ENCODE assay signal across 11 mouse cellular contexts in the genomic region with DNA sequence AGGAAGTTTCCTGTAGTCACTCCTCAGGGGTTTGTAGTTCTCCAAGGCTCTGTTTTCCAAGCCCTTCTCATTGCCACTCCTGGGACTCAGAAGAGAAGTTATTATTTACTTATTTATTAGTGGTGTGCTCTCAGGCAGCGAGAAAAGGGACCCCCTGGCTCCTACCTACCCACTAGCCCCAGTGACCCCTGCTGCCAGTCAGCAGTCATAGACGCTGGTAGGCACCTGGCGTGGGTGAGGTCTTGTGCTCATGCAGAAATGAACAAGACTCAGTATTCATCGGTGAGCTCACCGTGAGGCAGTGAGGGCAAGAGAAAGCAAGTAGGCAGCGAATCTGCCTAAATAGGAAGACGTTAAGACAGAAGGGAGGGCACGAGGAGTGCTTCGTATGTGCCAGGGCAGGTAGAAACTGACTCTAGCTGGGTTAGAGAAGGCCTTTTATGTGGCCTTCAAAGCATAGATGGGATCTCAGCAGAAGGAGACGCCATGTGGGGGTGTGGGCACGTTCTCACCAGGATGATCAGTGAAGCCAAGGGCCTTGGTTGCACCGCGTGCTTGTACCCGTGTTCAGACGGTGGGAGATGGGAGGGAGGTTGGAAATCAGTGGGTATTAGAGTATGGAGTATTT. TPM values are rescaled to one million over a fixed set of nuclear protein-coding genes. Genes with fewer than 3 reads are reported as not detected.
DNase-seq lines count a peak whose midpoint lies in the region; ATAC-seq and TF ChIP-seq lines count a peak whose summit lies in the region.
"Had no signal": no experiment of that assay in that cellular context is flagged by ENCODE, and none has a peak within 500 bp of the region (broad histone marks: within the 10 kb centered on the region; RNA-seq: fewer than 3 reads in every experiment).

No protein-coding gene starts in this region.

- no peak for TF ChIP-seq EP300 in stomach, postnatal 0 days (optimal IDR thresholded peaks at IDR 0.05)

- no peaks in the 10 kb centered on the region for H3K36me3 ChIP-seq in kidney, postnatal 0 days (ENCODE audit: insufficient read depth, low read length)
- H3K36me3 ChIP-seq in intestine, embryonic 14.5 days (ENCODE audit: control insufficient read depth, insufficient read depth, low read length) = no peaks in the 10 kb centered on the region
- H3K36me3 ChIP-seq in stomach, postnatal 0 days (ENCODE audit: control insufficient read depth, insufficient read depth, low read length) = no peaks in the 10 kb centered on the region

- no peak for DNase-seq in kidney, postnatal 0 days (ENCODE audit: low spot score)
- no peak for DNase-seq in kidney, postnatal 25 days
- peak; percentile 43 for DNase-seq in MN1 (ENCODE audit: low spot score)
- no peak for DNase-seq in intestine, embryonic 14.5 days (ENCODE audit: low spot score)
- DNase-seq in stomach, postnatal 0 days (ENCODE audit: low spot score) = no peak
- no peak for DNase-seq in spleen, adult 18-20 months
- DNase-seq in left cerebral cortex, adult 18-20 months (ENCODE audit: low spot score in 2 of 2) = no peak
- DNase-seq in cerebellum, adult 9-11 months = no peak

- ATAC-seq in kidney, postnatal 0 days (replicated peaks; ENCODE audit: low FRiP score, low read depth) = no peak
- ATAC-seq in intestine, embryonic 14.5 days (replicated peaks; ENCODE audit: low FRiP score, low TSS enrichment, low read depth) = no peak
- no peak for ATAC-seq in stomach, postnatal 0 days (ENCODE audit: low FRiP score, low TSS enrichment)

- TF ChIP-seq CTCF in kidney, postnatal 0 days (IDR thresholded peaks at IDR 0.05; ENCODE audit: low read depth) = no peak
- TF ChIP-seq CTCF in stomach, postnatal 0 days (IDR thresholded peaks at IDR 0.05; ENCODE audit: low read depth) = no peak

- no peaks in the 10 kb centered on the region for H3K4me1 ChIP-seq in kidney, postnatal 0 days (replicated peaks; ENCODE audit: insufficient read depth, low read length)
- peaks cover 7% of the 10 kb centered on the region for H3K4me1 ChIP-seq in intestine, embryonic 14.5 days (replicated peaks; ENCODE audit: control insufficient read depth, insufficient read depth, low read length)
- peaks cover 5% of the 10 kb centered on the region for H3K4me1 ChIP-seq in stomach, postnatal 0 days (replicated peaks; ENCODE audit: control insufficient read depth, insufficient read depth)

- no peaks in the 10 kb centered on the region for H3K27me3 ChIP-seq in kidney, postnatal 0 days (ENCODE audit: insufficient read depth, low read length)
- no peaks in the 10 kb centered on the region for H3K27me3 ChIP-seq in intestine, embryonic 14.5 days (replicated peaks; ENCODE audit: control insufficient read depth, insufficient read depth, low read length)
- no peaks in the 10 kb centered on the region for H3K27me3 ChIP-seq in stomach, postnatal 0 days (ENCODE audit: control insufficient read depth, insufficient read depth, low read length)

- no peak overlapping the region for H3K9ac ChIP-seq in kidney, postnatal 0 days (ENCODE audit: low read depth, low read length)
- H3K9ac ChIP-seq in intestine, embryonic 14.5 days (ENCODE audit: low read length) = no peak overlapping the region
- H3K9ac ChIP-seq in stomach, postnatal 0 days (ENCODE audit: low read length) = peak overlapping the region; percentile 47; the same call in 1 of the 2 replicates

- no peaks in the 10 kb centered on the region for H3K9me3 ChIP-seq in kidney, postnatal 0 days (replicated peaks; ENCODE audit: low read length)
- no peaks in the 10 kb centered on the region for H3K9me3 ChIP-seq in intestine, embryonic 14.5 days (ENCODE audit: control insufficient read depth, low read length)
- no peaks in the 10 kb centered on the region for H3K9me3 ChIP-seq in stomach, postnatal 0 days (ENCODE audit: control insufficient read depth, low read length)

- no peak overlapping the region for H3K4me3 ChIP-seq in kidney, postnatal 0 days (replicated peaks; ENCODE audit: low read depth, low read length)
- no peak overlapping the region for H3K4me3 ChIP-seq in intestine, embryonic 14.5 days (ENCODE audit: low read depth, low read length)
- H3K4me3 ChIP-seq in stomach, postnatal 0 days (ENCODE audit: low read depth, low read length) = no peak overlapping the region

- H3K27ac ChIP-seq in kidney, postnatal 0 days = peak overlapping the region; percentile 57; the same call in 1 of the 2 replicates
- H3K27ac ChIP-seq in intestine, embryonic 14.5 days (ENCODE audit: low read depth) = peak overlapping the region; percentile 69
- H3K27ac ChIP-seq in stomach, postnatal 0 days (replicated peaks) = peak overlapping the region; percentile 97

- 83% methylated on average over 15 of the region's 15 CpGs for WGBS in kidney, postnatal 0 days
- 88% methylated on average over 15 of the region's 15 CpGs for WGBS in intestine, embryonic 14.5 days
- 70% methylated on average over 15 of the region's 15 CpGs for WGBS in stomach, postnatal 0 days

- no peak overlapping the region for H3K4me2 ChIP-seq in kidney, postnatal 0 days (ENCODE audit: low read length)
- H3K4me2 ChIP-seq in intestine, embryonic 14.5 days (ENCODE audit: low read length) = no peak overlapping the region
- no peak overlapping the region for H3K4me2 ChIP-seq in stomach, postnatal 0 days (replicated peaks; ENCODE audit: low read depth)

RNA-seq across cellular contexts. Expression of a gene that starts 3.9 kb away (rescaled TPM):
- polyA plus RNA-seq in kidney, postnatal 0 days (2015; fragmentation: Nextera tagmentation; extraction: Ambion mirVana) = not detected in 2 replicates
- polyA plus RNA-seq in intestine, embryonic 14.5 days (2014; fragmentation: Nextera tagmentation; extraction: Ambion mirVana) = not detected in 2 replicates
- polyA plus RNA-seq in stomach, postnatal 0 days (2015; fragmentation: Nextera tagmentation; extraction: Ambion mirVana) = 0.65 and 1.2 TPM in 2 replicates
- total RNA-seq in left cerebral cortex, adult 18-20 months (2021) = not detected
- total RNA-seq: gastrocnemius, adult 18-20 months; megakaryocyte-erythroid progenitor cell, adult 5-6 weeks had no signal
- polyA plus RNA-seq: testis, adult 2 months had no signal

RNA-seq across cellular contexts. Expression of a gene that starts 15.6 kb away (rescaled TPM):
- polyA plus RNA-seq in kidney, postnatal 0 days (2015; fragmentation: Nextera tagmentation; extraction: Ambion mirVana) = not detected in 2 replicates
- polyA plus RNA-seq in intestine, embryonic 14.5 days (2014; fragmentation: Nextera tagmentation; extraction: Ambion mirVana) = not detected in 2 replicates
- polyA plus RNA-seq in stomach, postnatal 0 days (2015; fragmentation: Nextera tagmentation; extraction: Ambion mirVana) = not detected in 2 replicates
- total RNA-seq in left cerebral cortex, adult 18-20 months (2021) = not detected
- total RNA-seq: gastrocnemius, adult 18-20 months; megakaryocyte-erythroid progenitor cell, adult 5-6 weeks had no signal
- polyA plus RNA-seq: testis, adult 2 months had no signal

RNA-seq across cellular contexts. Expression of a gene that starts 17.4 kb away (rescaled TPM):
- 11.5 and 18.3 TPM in 2 replicates for polyA plus RNA-seq in kidney, postnatal 0 days (2015; fragmentation: Nextera tagmentation; extraction: Ambion mirVana)
- polyA plus RNA-seq in intestine, embryonic 14.5 days (2014; fragmentation: Nextera tagmentation; extraction: Ambion mirVana) = 4.1 and 5.3 TPM in 2 replicates
- 12.1 and 17.4 TPM in 2 replicates for polyA plus RNA-seq in stomach, postnatal 0 days (2015; fragmentation: Nextera tagmentation; extraction: Ambion mirVana)
- total RNA-seq in left cerebral cortex, adult 18-20 months (2021) = 1 to 10 TPM; 2.9 to 4.5 TPM

RNA-seq across cellular contexts. Expression of a gene that starts 22.2 kb away (rescaled TPM):
- 0.77 and 1.4 TPM in 2 replicates for polyA plus RNA-seq in kidney, postnatal 0 days (2015; fragmentation: Nextera tagmentation; extraction: Ambion mirVana)
- 5.1 and 8.6 TPM in 2 replicates for polyA plus RNA-seq in intestine, embryonic 14.5 days (2014; fragmentation: Nextera tagmentation; extraction: Ambion mirVana)
- polyA plus RNA-seq in stomach, postnatal 0 days (2015; fragmentation: Nextera tagmentation; extraction: Ambion mirVana) = 9.6 and 10.5 TPM in 2 replicates
- not detected for total RNA-seq in left cerebral cortex, adult 18-20 months (2021)
- total RNA-seq: megakaryocyte-erythroid progenitor cell, adult 5-6 weeks had no signal
- polyA plus RNA-seq: testis, adult 2 months had no signal

RNA-seq across cellular contexts. Expression of a gene that starts 25.8 kb away (rescaled TPM):
- 0.15 and 0.16 TPM in 2 replicates for polyA plus RNA-seq in kidney, postnatal 0 days (2015; fragmentation: Nextera tagmentation; extraction: Ambion mirVana)
- 0.39 and 0.81 TPM in 2 replicates for polyA plus RNA-seq in intestine, embryonic 14.5 days (2014; fragmentation: Nextera tagmentation; extraction: Ambion mirVana)
- 1.2 and 2.1 TPM in 2 replicates for polyA plus RNA-seq in stomach, postnatal 0 days (2015; fragmentation: Nextera tagmentation; extraction: Ambion mirVana)
- 1 to 10 TPM in 1 of 2 experiments, under 1 TPM in 1; 0.96 to 1.6 TPM for total RNA-seq in left cerebral cortex, adult 18-20 months (2021)
- total RNA-seq: gastrocnemius, adult 18-20 months; megakaryocyte-erythroid progenitor cell, adult 5-6 weeks had no signal
- polyA plus RNA-seq: testis, adult 2 months had no signal
